Mouse (Mus musculus): ENCODE results near the gene Mtcl1. TPM values are rescaled to one million over a fixed set of nuclear protein-coding genes. Genes with fewer than 3 reads are reported as not detected.

Mtcl1 gene
- polyA plus RNA-seq, 1 experiment: 91.0 TPM

GRCm38 (mm10) chr17:66362287-66363016 lies 87.1 kb downstream of the Mtcl1 start:
- Histone ChIP-seq H3K4me3 (ENCODE audit: low read depth, low read length) (no peak overlapping the region), H3K27ac (ENCODE audit: insufficient read depth, low read length) (no peak overlapping the region), H3K36me3 (ENCODE audit: control insufficient read depth, insufficient read depth, low read length, poor library complexity, severe bottlenecking) (peaks cover 23% of the 10 kb centered on the region), H3K27me3 (ENCODE audit: control insufficient read depth, insufficient read depth, low read length, poor library complexity, severe bottlenecking) (no peaks in the 10 kb centered on the region), H3K4me1 (ENCODE audit: control insufficient read depth, insufficient read depth, low read length) (peaks cover 2% of the 10 kb centered on the region), H3K9me3 (replicated peaks; ENCODE audit: control insufficient read depth, insufficient read depth, low read length, poor library complexity, severe bottlenecking) (no peaks in the 10 kb centered on the region), H3K9ac (ENCODE audit: low read depth, poor library complexity, severe bottlenecking) (no peak overlapping the region)
- no peak for TF ChIP-seq CTCF (IDR thresholded peaks at IDR 0.05; ENCODE audit: low read depth, low read length)
- TF ChIP-seq POLR2A (IDR thresholded peaks at IDR 0.05; ENCODE audit: insufficient read depth, low read length): no peak
- no peak for TF ChIP-seq EP300 (IDR thresholded peaks at IDR 0.05; ENCODE audit: insufficient read depth, low read depth, low read length)

- TF ChIP-seq POLR2A (IDR thresholded peaks at IDR 0.05; ENCODE audit: insufficient read depth, low read length) (no peak), CTCF (IDR thresholded peaks at IDR 0.05; ENCODE audit: low read depth, low read length) (no peak), EP300 (IDR thresholded peaks at IDR 0.05; ENCODE audit: insufficient read depth, low read depth, low read length) (no peak)
- Histone ChIP-seq H3K9me3 (replicated peaks; ENCODE audit: control insufficient read depth, insufficient read depth, low read length, poor library complexity, severe bottlenecking) (no peaks in the 10 kb centered on the region), H3K9ac (ENCODE audit: low read depth, poor library complexity, severe bottlenecking) (peak overlapping the region; percentile 19; the same call in 1 of the 2 replicates), H3K36me3 (ENCODE audit: control insufficient read depth, insufficient read depth, low read length, poor library complexity, severe bottlenecking) (peaks cover 25% of the 10 kb centered on the region), H3K27me3 (ENCODE audit: control insufficient read depth, insufficient read depth, low read length, poor library complexity, severe bottlenecking) (no peaks in the 10 kb centered on the region), H3K4me1 (ENCODE audit: control insufficient read depth, insufficient read depth, low read length) (no peaks in the 10 kb centered on the region), H3K4me3 (ENCODE audit: low read depth, low read length) (no peak overlapping the region), H3K27ac (ENCODE audit: insufficient read depth, low read length) (no peak overlapping the region)
Measured at GRCm38 (mm10) chr17:66358026-66358978, 91.2 kb downstream of the Mtcl1 start.

- Histone ChIP-seq H3K36me3 (ENCODE audit: control insufficient read depth, insufficient read depth, low read length, poor library complexity, severe bottlenecking) (peaks cover 31% of the 10 kb centered on the region), H3K27me3 (ENCODE audit: control insufficient read depth, insufficient read depth, low read length, poor library complexity, severe bottlenecking) (no peaks in the 10 kb centered on the region), H3K4me1 (ENCODE audit: control insufficient read depth, insufficient read depth, low read length) (no peaks in the 10 kb centered on the region)
Measured at GRCm38 (mm10) chr17:66357171-66358025, 92.2 kb downstream of the Mtcl1 start.

GRCm38 (mm10) chr17:66353907-66354306 lies 95.6 kb downstream of the Mtcl1 start:
- no peak overlapping the region for H3K27ac ChIP-seq (ENCODE audit: insufficient read depth, low read length)
- peaks cover 39% of the 10 kb centered on the region for H3K36me3 ChIP-seq (ENCODE audit: control insufficient read depth, insufficient read depth, low read length, poor library complexity, severe bottlenecking)
- no peaks in the 10 kb centered on the region for H3K9me3 ChIP-seq (replicated peaks; ENCODE audit: control insufficient read depth, insufficient read depth, low read length, poor library complexity, severe bottlenecking)
- TF ChIP-seq POLR2A (IDR thresholded peaks at IDR 0.05; ENCODE audit: insufficient read depth, low read length): no peak
- no peak for TF ChIP-seq CTCF (IDR thresholded peaks at IDR 0.05; ENCODE audit: low read depth, low read length)
- no peak for TF ChIP-seq EP300 (IDR thresholded peaks at IDR 0.05; ENCODE audit: insufficient read depth, low read depth, low read length)
- H3K4me3 ChIP-seq (ENCODE audit: low read depth, low read length): no peak overlapping the region
- no peak overlapping the region for H3K9ac ChIP-seq (ENCODE audit: low read depth, poor library complexity, severe bottlenecking)
- H3K27me3 ChIP-seq (ENCODE audit: control insufficient read depth, insufficient read depth, low read length, poor library complexity, severe bottlenecking): no peaks in the 10 kb centered on the region
- no peaks in the 10 kb centered on the region for H3K4me1 ChIP-seq (ENCODE audit: control insufficient read depth, insufficient read depth, low read length)

More at GRCm38 (mm10) chr17:66357171-66358025, 92.2 kb downstream of the Mtcl1 start:
- H3K9me3 ChIP-seq (replicated peaks; ENCODE audit: control insufficient read depth, insufficient read depth, low read length, poor library complexity, severe bottlenecking): no peaks in the 10 kb centered on the region
- H3K4me3 ChIP-seq (ENCODE audit: low read depth, low read length): no peak overlapping the region
- no peak overlapping the region for H3K9ac ChIP-seq (ENCODE audit: low read depth, poor library complexity, severe bottlenecking)
- TF ChIP-seq CTCF (IDR thresholded peaks at IDR 0.05; ENCODE audit: low read depth, low read length) (no peak), EP300 (IDR thresholded peaks at IDR 0.05; ENCODE audit: insufficient read depth, low read depth, low read length) (no peak), POLR2A (IDR thresholded peaks at IDR 0.05; ENCODE audit: insufficient read depth, low read length) (no peak)
- no peak overlapping the region for H3K27ac ChIP-seq (ENCODE audit: insufficient read depth, low read length)

GRCm38 (mm10) chr17:66352847-66353643 lies 96.5 kb downstream of the Mtcl1 start:
- TF ChIP-seq EP300 (IDR thresholded peaks at IDR 0.05; ENCODE audit: insufficient read depth, low read depth, low read length): no peak
- no peak for TF ChIP-seq CTCF (IDR thresholded peaks at IDR 0.05; ENCODE audit: low read depth, low read length)
- no peak for TF ChIP-seq POLR2A (IDR thresholded peaks at IDR 0.05; ENCODE audit: insufficient read depth, low read length)
- H3K27ac ChIP-seq (ENCODE audit: insufficient read depth, low read length): no peak overlapping the region
- no peaks in the 10 kb centered on the region for H3K27me3 ChIP-seq (ENCODE audit: control insufficient read depth, insufficient read depth, low read length, poor library complexity, severe bottlenecking)
- H3K4me3 ChIP-seq (ENCODE audit: low read depth, low read length): no peak overlapping the region
- no peaks in the 10 kb centered on the region for H3K9me3 ChIP-seq (replicated peaks; ENCODE audit: control insufficient read depth, insufficient read depth, low read length, poor library complexity, severe bottlenecking)
- no peaks in the 10 kb centered on the region for H3K4me1 ChIP-seq (ENCODE audit: control insufficient read depth, insufficient read depth, low read length)
- H3K36me3 ChIP-seq (ENCODE audit: control insufficient read depth, insufficient read depth, low read length, poor library complexity, severe bottlenecking): peaks cover 44% of the 10 kb centered on the region
- no peak overlapping the region for H3K9ac ChIP-seq (ENCODE audit: low read depth, poor library complexity, severe bottlenecking)

All from ES-Bruce4 (cell line).